Mouse (Mus musculus): ENCODE measurements at regions not wholly inside any gene's neighbourhood (a gene's known extent, or its start where the extent isn't known, plus 50 kb on each side); places are given as distances from the start of the nearest gene placed in this dataset.

- Histone ChIP-seq H3K79me2 (replicated peaks; ENCODE audit: control insufficient read depth, extremely low read depth, insufficient read depth, poor library complexity, severe bottlenecking) (no peaks in the 10 kb centered on the region), H3K9me3 (replicated peaks; ENCODE audit: low read length) (no peaks in the 10 kb centered on the region), H3K4me1 (ENCODE audit: control insufficient read depth in 1 of 2, insufficient read depth in 2 of 2) (peaks cover 0 to 24% of the 10 kb centered on the region in 2 experiments; a peak in 2 of 4 replicates), H3K4me3 (replicated peaks in 1 of 3; ENCODE audit: low read depth in 2 of 3, low read length in 2 of 3, poor library complexity in 1 of 3) (no peak overlapping the region), H3K27me3 (replicated peaks) (no peaks in the 10 kb centered on the region), H3K4me2 (ENCODE audit: insufficient read depth, low read depth, poor library complexity, severe bottlenecking) (no peak overlapping the region), H3K36me3 (replicated peaks in 1 of 2; ENCODE audit: control insufficient read depth in 1 of 2, insufficient read depth in 1 of 2, low read length in 1 of 2) (no peaks in the 10 kb centered on the region), H3K9ac (ENCODE audit: insufficient read depth, low read depth) (no peak overlapping the region), H3K27ac (ENCODE audit: insufficient read depth, low read depth) (no peak overlapping the region)
- DNase-seq (ENCODE audit: extremely low read depth) = no peak
- no peak for TF ChIP-seq CHD2 (IDR thresholded peaks at IDR 0.05; ENCODE audit: low read length)
- TF ChIP-seq MAX (IDR thresholded peaks at IDR 0.05; ENCODE audit: low read length) = no peak
- TF ChIP-seq MXI1 (IDR thresholded peaks at IDR 0.05; ENCODE audit: low read depth, low read length) = no peak
- TF ChIP-seq NELFE (IDR thresholded peaks at IDR 0.05; ENCODE audit: low read depth, low read length) = no peak
- TF ChIP-seq POLR2A (IDR thresholded peaks at IDR 0.05; ENCODE audit: low read depth, low read length) = no peak
- TF ChIP-seq GABPA (IDR thresholded peaks at IDR 0.05; ENCODE audit: insufficient replicate concordance, low read depth, low read length) = no peak
- TF ChIP-seq E2F4 (IDR thresholded peaks at IDR 0.05; ENCODE audit: insufficient replicate concordance, low read depth, low read length) = no peak
- TF ChIP-seq JUND (conservative IDR thresholded peaks at IDR 0.05; ENCODE audit: low read depth, low read length) = no peak
- no peak for TF ChIP-seq POLR2AphosphoS2 (IDR thresholded peaks at IDR 0.05; ENCODE audit: low read depth, low read length)
- no peak for TF ChIP-seq RCOR1 (conservative IDR thresholded peaks at IDR 0.05; ENCODE audit: low read depth, low read length)
- no peak for TF ChIP-seq SMC3 (IDR thresholded peaks at IDR 0.05; ENCODE audit: low read depth, low read length)
- no peak for TF ChIP-seq MYC (IDR thresholded peaks at IDR 0.05; ENCODE audit: low read depth, low read length)
- no peak for TF ChIP-seq CHD1 (IDR thresholded peaks at IDR 0.05; ENCODE audit: low read depth, low read length)
- no peak for TF ChIP-seq MEF2A (IDR thresholded peaks at IDR 0.05; ENCODE audit: borderline replicate concordance, low read depth, low read length)
- no peak for TF ChIP-seq ETS1 (conservative IDR thresholded peaks at IDR 0.05; ENCODE audit: low read depth, low read length)
- no peak for TF ChIP-seq ELF1 (IDR thresholded peaks at IDR 0.05; ENCODE audit: low read depth, low read length)
- no peak for TF ChIP-seq TCF12 (IDR thresholded peaks at IDR 0.05; ENCODE audit: low read depth, low read length)
- TF ChIP-seq BHLHE40 (IDR thresholded peaks at IDR 0.05; ENCODE audit: low read depth, low read length) = no peak
- dilution Hi-C loops (cut with MboI; ENCODE audit: extremely low pct_ligation_motif_present, extremely low pct_unique_long_range_greater_than_20kb, low sequenced_read_pairs) = no loop called here
- in situ Hi-C loops (cut with MboI; ENCODE audit: low pct_ligation_motif_present, low pct_unique_long_range_greater_than_20kb, low sequenced_read_pairs) = no loop called here
Observed at GRCm38 (mm10) chr1:33195114-33195513, 474.5 kb downstream of the Prim2 start.

- Histone ChIP-seq H3K4me3 (replicated peaks in 1 of 3; ENCODE audit: low read depth in 2 of 3, low read length in 2 of 3, poor library complexity in 1 of 3) (no peak overlapping the region), H3K27ac (ENCODE audit: insufficient read depth, low read depth) (no peak overlapping the region), H3K79me2 (replicated peaks; ENCODE audit: control insufficient read depth, extremely low read depth, insufficient read depth, poor library complexity, severe bottlenecking) (no peaks in the 10 kb centered on the region), H3K9me3 (replicated peaks; ENCODE audit: low read length) (no peaks in the 10 kb centered on the region), H3K36me3 (replicated peaks in 1 of 2; ENCODE audit: control insufficient read depth in 1 of 2, insufficient read depth in 1 of 2, low read length in 1 of 2) (no peaks in the 10 kb centered on the region), H3K27me3 (replicated peaks) (no peaks in the 10 kb centered on the region), H3K9ac (ENCODE audit: insufficient read depth, low read depth) (no peak overlapping the region), H3K4me2 (ENCODE audit: insufficient read depth, low read depth, poor library complexity, severe bottlenecking) (no peak overlapping the region), H3K4me1 (ENCODE audit: control insufficient read depth in 1 of 2, insufficient read depth in 2 of 2) (no peaks in the 10 kb centered on the region)
- in situ Hi-C loops (cut with MboI; ENCODE audit: low pct_ligation_motif_present, low pct_unique_long_range_greater_than_20kb, low sequenced_read_pairs) (no loop called here), dilution Hi-C loops (cut with MboI; ENCODE audit: extremely low pct_ligation_motif_present, extremely low pct_unique_long_range_greater_than_20kb, low sequenced_read_pairs) (no loop called here)
- TF ChIP-seq POLR2A (IDR thresholded peaks at IDR 0.05; ENCODE audit: low read depth, low read length) (no peak), TBP (conservative IDR thresholded peaks at IDR 0.05; ENCODE audit: low read depth, low read length) (no peak), MEF2A (IDR thresholded peaks at IDR 0.05; ENCODE audit: borderline replicate concordance, low read depth, low read length) (no peak), MAFK (IDR thresholded peaks at IDR 0.05; ENCODE audit: insufficient replicate concordance, low read length) (no peak)
- no peak for DNase-seq (ENCODE audit: extremely low read depth)
Observed at GRCm38 (mm10) chr1:33174646-33175435, 494.8 kb downstream of the Prim2 start.
